Mouse (Mus musculus): ENCODE results near the gene Cdc27. TPM values are rescaled to one million over a fixed set of nuclear protein-coding genes. Genes with fewer than 3 reads are reported as not detected.
A peak's percentile ranks its signal among the peaks of the same experiment; 100 is the strongest.

Gene Cdc27
- total RNA-seq, 1 experiment from 2014 or later, result 39.0 TPM

- no peak for ATAC-seq (ENCODE audit: extremely low read depth, insufficient number of reproducible peaks, low FRiP score, poor library complexity, severe bottlenecking)
Observed at GRCm38 (mm10) chr11:104536843-104537242, 13.6 kb downstream of the Cdc27 start.

- no peak for ATAC-seq (ENCODE audit: extremely low read depth, insufficient number of reproducible peaks, low FRiP score, poor library complexity, severe bottlenecking)
Observed at GRCm38 (mm10) chr11:104525935-104526334, 24.5 kb downstream of the Cdc27 start.

- no peak for ATAC-seq (ENCODE audit: extremely low read depth, insufficient number of reproducible peaks, low FRiP score, poor library complexity, severe bottlenecking)
Observed at GRCm38 (mm10) chr11:104512436-104512835, 38.0 kb downstream of the Cdc27 start.

GRCm38 (mm10) chr11:104510606-104511005, 39.8 kb downstream of the Cdc27 start:
- ATAC-seq (ENCODE audit: extremely low read depth, insufficient number of reproducible peaks, low FRiP score, poor library complexity, severe bottlenecking), result no peak

- no peak for ATAC-seq (ENCODE audit: extremely low read depth, insufficient number of reproducible peaks, low FRiP score, poor library complexity, severe bottlenecking)
Observed at GRCm38 (mm10) chr11:104508455-104508854, 42.0 kb downstream of the Cdc27 start.

- ATAC-seq (ENCODE audit: extremely low read depth, insufficient number of reproducible peaks, low FRiP score, poor library complexity, severe bottlenecking), result no peak
Observed at GRCm38 (mm10) chr11:104488292-104488691, 62.1 kb downstream of the Cdc27 start.

GRCm38 (mm10) chr11:104481971-104482370, 68.4 kb downstream of the Cdc27 start:
- no peak for ATAC-seq (ENCODE audit: extremely low read depth, insufficient number of reproducible peaks, low FRiP score, poor library complexity, severe bottlenecking)

- ATAC-seq (ENCODE audit: extremely low read depth, insufficient number of reproducible peaks, low FRiP score, poor library complexity, severe bottlenecking), result no peak
Observed at GRCm38 (mm10) chr11:104479505-104479904, 70.9 kb downstream of the Cdc27 start.

GRCm38 (mm10) chr11:104469371-104469835, 81.0 kb downstream of the Cdc27 start:
- peak; percentile 99 for ATAC-seq (ENCODE audit: extremely low read depth, insufficient number of reproducible peaks, low FRiP score, poor library complexity, severe bottlenecking)

- no peak for ATAC-seq (ENCODE audit: extremely low read depth, insufficient number of reproducible peaks, low FRiP score, poor library complexity, severe bottlenecking)
Observed at GRCm38 (mm10) chr11:104468751-104469268, 81.6 kb downstream of the Cdc27 start, which contains the start of gene Kansl1. Kansl1 (minus strand) TSS chr11:104468861.

GRCm38 (mm10) chr11:104467698-104468097, 82.7 kb downstream of the Cdc27 start:
- ATAC-seq (ENCODE audit: extremely low read depth, insufficient number of reproducible peaks, low FRiP score, poor library complexity, severe bottlenecking), result no peak

GRCm38 (mm10) chr11:104461551-104461950, 88.9 kb downstream of the Cdc27 start:
- peak; percentile 55; the same call in 1 of the 2 replicates for ATAC-seq (ENCODE audit: extremely low read depth, insufficient number of reproducible peaks, low FRiP score, poor library complexity, severe bottlenecking)

GRCm38 (mm10) chr11:104459671-104460070, 90.7 kb downstream of the Cdc27 start:
- no peak for ATAC-seq (ENCODE audit: extremely low read depth, insufficient number of reproducible peaks, low FRiP score, poor library complexity, severe bottlenecking)

GRCm38 (mm10) chr11:104458507-104458906, 91.9 kb downstream of the Cdc27 start:
- no peak for ATAC-seq (ENCODE audit: extremely low read depth, insufficient number of reproducible peaks, low FRiP score, poor library complexity, severe bottlenecking)

Other genes starting within 250 kb of the Cdc27 start
- 66.1 and 71.3 TPM in 2 replicates for gene Kansl1, start 81.8 kb downstream of the Cdc27 start, total RNA-seq (2017)
- 3.8 and 5.7 TPM in 2 replicates for gene Myl4, start within 50 bp of the Cdc27 start, total RNA-seq (2017)
- 27.5 and 29.2 TPM in 2 replicates for gene Itgb3, start 57.4 kb upstream of the Cdc27 start, total RNA-seq (2017)
- under 0.01 TPM in 2 replicates for gene Gm11639, start 135.1 kb upstream of the Cdc27 start, total RNA-seq (2017)